Mouse (Mus musculus) layer of hippocampus, postnatal 25 days (tissue): Measurements from ENCODE around the gene Trpc2. TPM values are rescaled to one million over a fixed set of nuclear protein-coding genes. Genes with fewer than 3 reads are reported as not detected.
"Not testable (repeated sequence)": the region's sequence is repeated elsewhere in the genome, so short reads cannot be mapped to it uniquely, and the experiment has no call there.

Experiments used
- DNase-seq, 2 experiments: peaks; one replicate each; pipeline ENCODE4 v3.0.0; 2022; ENCODE audit warnings: mixed read lengths in 2 of 2, low spot score in 1 of 2; ENCODE audit errors: extremely low spot score in 1 of 2
- total RNA-seq, 2 experiments: library from RNA; stranded (reverse); gene quantifications; 2 replicates each; pipeline ENCODE4 v1.2.3; 2021

Gene Trpc2
- total RNA-seq = under 1 TPM; 0.52 to 0.69 TPM

- no peak for DNase-seq
Measured at GRCm38 (mm10) chr7:102082816-102083215, at the start of gene Trpc2. Gene Trpc2, plus strand, starts transcription at chr7:102083116.

- DNase-seq = no peak
Measured at GRCm38 (mm10) chr7:102034904-102035303, 48.0 kb upstream of the Trpc2 start.

- no peak for DNase-seq
Measured at GRCm38 (mm10) chr7:102035534-102035933, 47.4 kb upstream of the Trpc2 start.

DNA sequence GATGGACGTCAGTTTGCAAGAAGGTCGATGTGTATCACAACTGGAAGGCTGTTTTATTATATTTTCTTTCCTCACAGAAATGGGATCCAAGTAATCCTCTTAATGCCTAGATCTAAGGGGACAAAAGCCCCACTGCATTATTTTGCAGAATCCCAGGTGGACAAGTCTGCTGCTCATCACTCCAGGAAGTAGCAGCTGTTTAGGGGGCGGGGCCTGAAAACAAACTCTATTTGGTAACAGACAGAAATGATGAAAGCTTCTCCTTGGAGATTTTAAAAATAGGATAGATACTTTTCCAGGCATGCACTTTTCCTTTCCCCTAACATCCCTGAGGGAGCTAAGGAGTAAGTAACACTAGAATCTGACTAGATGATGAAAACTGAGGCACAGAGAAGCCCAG is 45.6 kb upstream of the Trpc2 start:
- no peak for DNase-seq

DNA sequence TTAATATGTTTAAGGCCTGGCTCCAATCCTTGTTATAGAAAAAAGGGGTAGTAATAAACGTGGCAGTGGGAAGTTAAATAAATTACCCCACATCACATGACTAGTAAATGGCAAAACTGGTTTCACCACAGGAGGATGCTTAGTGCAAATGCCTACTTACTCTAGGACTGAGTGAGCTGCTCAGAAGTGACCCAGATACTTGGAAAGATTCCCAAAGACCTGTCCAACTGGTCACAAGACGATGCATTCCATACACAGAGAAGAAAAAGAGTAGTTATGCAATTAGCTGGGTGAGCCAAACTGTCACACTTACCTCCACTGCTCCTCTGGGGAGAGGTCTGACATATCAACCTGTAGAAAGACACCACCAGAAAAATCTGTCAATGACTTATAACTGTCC is 40.6 kb upstream of the Trpc2 start:
- no peak for DNase-seq

- not testable (repeated sequence) for DNase-seq
Measured at GRCm38 (mm10) chr7:102048524-102048923, 34.4 kb upstream of the Trpc2 start.

- DNase-seq = no peak
Measured at GRCm38 (mm10) chr7:102061353-102061752, 21.6 kb upstream of the Trpc2 start.

- no peak for DNase-seq
Measured at GRCm38 (mm10) chr7:102062203-102062602, 20.7 kb upstream of the Trpc2 start.

- DNase-seq = no peak
Measured at GRCm38 (mm10) chr7:102063891-102064290, 19.0 kb upstream of the Trpc2 start.

GRCm38 (mm10) chr7:102064655-102065045 is 18.3 kb upstream of the Trpc2 start:
- DNase-seq = no peak

DNA sequence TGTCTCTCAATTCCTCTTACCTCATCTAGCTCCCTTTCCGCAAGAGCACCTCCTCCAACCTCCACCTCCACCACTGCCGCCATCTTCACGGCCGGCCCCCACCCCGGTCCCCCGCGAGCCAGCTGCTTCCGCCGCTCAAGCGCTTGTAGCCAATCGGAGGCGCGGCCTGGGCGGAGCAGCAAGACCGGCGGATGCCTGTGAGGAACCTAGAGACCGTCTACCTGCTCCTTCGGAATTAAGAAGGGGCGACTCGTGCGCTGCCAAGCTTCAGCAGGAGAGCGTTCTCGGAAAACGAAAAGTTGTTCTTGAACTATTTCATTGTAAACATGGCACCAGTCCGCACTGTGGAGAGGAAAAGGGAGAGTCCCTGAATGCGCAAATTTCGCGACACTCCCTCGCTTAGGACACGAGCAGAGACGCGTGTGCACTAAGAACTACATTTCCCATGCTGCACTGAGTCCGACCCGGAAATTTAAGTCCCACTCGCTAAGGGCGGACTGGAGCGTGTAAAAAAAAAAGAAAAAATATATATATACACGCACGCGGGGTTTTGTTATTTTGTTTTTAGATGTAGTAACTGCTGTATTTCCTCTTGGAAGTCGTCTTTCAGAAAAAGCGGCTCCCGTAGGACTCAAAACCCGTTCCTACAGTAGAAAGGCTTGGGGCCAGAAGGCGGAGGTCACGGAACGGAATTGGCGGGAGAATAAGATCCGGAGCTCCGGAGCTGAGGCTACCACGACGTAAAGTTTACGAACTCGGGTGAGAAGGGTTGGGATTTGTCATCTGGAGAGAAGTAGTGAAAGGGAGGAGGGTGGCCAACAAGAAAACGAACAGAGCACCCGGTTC is 17.6 kb upstream of the Trpc2 start, which contains the start of the genes Rnf121, Xndc1 and Xntrpc:
Gene Rnf121 (minus strand): TSS at position 424 of the 846 bp plus-strand sequence.
Gene Xndc1 (plus strand): TSS at position 466 of the 846 bp plus-strand sequence.
Gene Xntrpc (plus strand): TSS at position 668 of the 846 bp plus-strand sequence.
- peak; percentile 77 to 90 for DNase-seq

DNA sequence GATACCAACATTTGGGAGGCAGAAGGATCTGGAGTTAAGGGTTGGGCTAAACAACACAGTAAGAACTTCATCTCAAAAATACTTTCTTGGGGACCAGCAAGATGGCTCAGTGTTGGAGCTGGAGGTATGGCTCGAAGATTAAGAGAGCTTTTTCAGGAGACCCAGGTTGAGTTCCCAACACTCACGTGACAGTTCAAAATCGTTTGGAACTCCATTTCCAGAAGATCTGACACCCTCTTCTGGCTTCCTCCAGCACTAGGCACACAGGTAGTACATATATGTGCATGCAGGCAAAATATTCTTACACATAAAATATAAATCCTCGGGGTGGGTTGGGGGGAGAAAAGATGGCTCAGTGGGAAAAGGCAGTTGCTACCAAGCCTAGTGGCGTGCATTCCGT is 16.6 kb upstream of the Trpc2 start:
- DNase-seq = no peak

GRCm38 (mm10) chr7:102076714-102077296 is 6.1 kb upstream of the Trpc2 start:
- peak in 1 of 2 experiments; percentile 22 for DNase-seq

DNA sequence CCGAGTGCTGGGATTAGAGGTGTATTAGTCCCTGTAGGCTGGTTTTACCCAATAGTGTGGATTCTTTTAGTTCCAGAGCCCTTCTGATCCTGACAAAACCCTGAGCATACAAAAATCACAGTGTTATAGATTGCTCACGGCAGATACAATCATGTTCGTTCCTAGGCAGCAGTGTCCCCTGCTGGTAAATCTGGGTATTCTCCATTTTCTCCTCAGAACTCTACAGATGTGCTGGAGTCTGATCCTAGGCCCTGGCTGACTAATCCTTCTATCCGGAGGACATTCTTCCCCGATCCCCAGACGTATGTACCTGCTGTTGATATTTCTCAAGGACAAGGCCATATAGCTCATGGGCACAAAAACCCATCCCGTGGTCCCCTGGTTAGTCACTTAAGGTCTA is 4.4 kb upstream of the Trpc2 start:
- DNase-seq = peak in 1 of 2 experiments; percentile 41

DNA sequence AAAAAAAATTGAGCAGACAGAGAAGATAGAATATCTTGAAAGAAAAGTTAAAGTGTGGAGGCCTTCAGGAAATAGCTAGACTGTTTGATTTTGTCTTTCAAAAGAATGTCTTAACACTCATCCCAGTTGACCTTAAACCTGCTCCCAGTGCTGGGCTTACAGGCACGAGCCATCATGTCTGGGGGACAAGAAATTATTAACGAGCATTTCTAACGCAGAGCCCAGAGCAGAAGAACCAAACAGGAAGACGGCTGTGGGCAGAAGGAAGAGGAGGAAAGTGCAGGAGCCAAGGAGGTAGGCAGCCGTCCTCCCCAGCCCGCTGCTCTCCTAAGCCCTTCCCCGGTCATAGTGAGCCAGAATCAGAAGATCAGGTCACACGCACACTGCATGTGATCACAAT is 2.6 kb upstream of the Trpc2 start:
- DNase-seq = no peak

GRCm38 (mm10) chr7:102081784-102082183 is 1.1 kb upstream of the Trpc2 start:
- no peak for DNase-seq

- no peak for DNase-seq
Measured at GRCm38 (mm10) chr7:102084041-102084696, 1.3 kb downstream of the Trpc2 start.

- no peak for DNase-seq
Measured at GRCm38 (mm10) chr7:102087336-102087735, 4.4 kb downstream of the Trpc2 start.

DNA sequence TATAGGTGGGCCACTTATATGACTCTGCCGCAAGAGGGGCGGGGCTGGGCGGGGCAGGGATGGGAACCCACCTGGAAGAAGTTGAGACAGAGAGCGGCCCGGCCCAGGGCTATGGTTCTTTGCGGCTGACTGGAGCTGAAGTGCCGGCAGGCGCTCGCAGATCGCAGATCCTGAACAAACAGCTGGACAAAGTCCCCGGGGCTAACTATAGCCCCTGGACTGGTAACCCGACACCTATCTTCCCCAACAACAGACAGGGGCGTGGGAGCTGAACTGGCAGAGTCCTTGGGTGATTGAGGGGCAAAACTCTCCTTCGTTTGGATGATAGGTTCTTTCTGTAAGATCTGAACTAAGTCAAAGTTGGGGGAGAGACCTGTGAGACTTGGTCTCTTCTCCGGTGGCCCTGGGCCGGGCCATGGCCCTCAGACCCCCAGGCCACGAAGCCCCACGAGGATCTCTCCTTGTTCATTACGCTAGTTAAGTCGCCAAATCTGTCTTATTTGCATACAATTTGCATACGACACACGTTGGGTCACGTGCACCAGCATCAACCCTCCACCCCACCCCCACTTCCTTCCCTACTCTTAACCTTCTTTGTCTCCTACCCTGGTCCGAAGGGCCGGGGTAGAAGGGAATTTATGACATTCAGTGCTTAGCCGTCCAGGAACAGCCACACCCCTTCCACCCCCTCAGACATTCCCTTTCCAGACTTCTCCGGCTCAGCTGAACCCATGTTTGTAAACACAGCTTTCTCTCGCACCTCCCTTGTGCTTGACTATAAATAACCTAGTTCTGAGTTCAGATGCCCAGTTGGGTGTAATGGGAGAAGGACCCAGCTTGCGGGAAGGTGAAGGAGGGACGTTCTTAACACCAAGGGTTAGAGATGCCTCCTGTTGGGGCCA is 17.1 kb downstream of the Trpc2 start:
- DNase-seq = no peak

GRCm38 (mm10) chr7:102100868-102101267 is 18.0 kb downstream of the Trpc2 start:
- no peak for DNase-seq
